Mouse (Mus musculus) thymus, postnatal 14 days (tissue): ENCODE results near the gene Zfp846.

Experiments used
- DNase-seq: peaks from one replicate; pipeline ENCODE4 v3.0.0; 2021

Gene Zfp846

DNA sequence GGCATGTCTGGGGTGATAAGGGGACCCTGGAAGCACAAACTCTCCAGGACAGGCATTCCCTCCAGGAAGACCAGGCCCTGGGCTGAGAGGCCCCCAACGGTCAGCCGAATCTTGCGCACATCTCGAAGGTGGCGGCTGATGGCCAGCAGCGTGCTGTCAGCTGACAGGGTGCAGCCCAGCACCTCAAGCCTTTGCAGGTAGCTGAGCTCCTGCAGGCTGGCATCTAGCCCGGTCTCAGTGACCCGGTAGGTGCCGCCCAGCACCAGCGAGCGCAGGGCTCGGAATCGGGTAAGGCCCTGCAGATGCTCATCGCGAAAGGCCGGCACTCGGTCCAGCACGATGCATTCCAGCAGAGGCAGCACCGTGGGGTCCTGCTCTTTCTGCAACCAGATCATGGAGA, 57.5 kb downstream of the Zfp846 start:
- DNase-seq, result peak; percentile 41

DNA sequence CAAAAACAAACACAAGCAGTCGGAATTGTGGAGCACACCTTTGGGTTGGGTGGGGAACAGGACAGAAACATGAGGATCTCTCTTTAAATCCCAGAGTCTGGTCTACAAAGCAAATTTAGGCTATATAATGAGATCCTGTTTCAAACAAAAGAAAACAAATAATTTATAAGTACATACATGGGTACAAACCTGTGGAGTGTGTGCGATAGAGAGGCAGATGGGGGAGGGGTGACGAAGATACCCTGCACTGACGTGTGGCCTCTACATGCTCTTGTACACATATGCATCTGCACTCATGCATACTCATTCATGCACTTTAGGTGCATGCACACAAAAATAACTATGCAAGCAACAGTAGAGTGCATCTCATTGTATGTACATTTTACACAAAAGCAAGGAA, 58.4 kb downstream of the Zfp846 start:
- peak; percentile 68 for DNase-seq

DNA sequence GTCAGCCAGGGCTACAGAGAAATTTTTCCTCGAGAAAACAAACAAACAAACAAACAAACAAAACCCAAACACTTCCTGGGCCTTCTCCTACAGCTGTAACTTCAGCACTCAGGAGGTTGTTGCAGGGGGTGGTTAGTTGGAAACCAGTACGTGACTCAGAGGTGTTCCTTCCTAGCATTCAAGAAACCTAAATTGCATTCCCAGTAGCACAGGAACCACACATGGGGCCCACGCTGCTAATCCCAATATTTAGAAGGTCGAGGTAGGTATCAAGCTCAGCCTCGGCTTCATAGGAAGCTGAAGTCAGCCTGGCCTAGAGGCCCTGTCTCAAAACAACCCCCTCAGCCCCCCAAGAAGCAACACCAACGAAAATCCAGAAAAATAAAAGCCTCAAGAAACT, 60.4 kb downstream of the Zfp846 start:
- peak; percentile 40 for DNase-seq

DNA sequence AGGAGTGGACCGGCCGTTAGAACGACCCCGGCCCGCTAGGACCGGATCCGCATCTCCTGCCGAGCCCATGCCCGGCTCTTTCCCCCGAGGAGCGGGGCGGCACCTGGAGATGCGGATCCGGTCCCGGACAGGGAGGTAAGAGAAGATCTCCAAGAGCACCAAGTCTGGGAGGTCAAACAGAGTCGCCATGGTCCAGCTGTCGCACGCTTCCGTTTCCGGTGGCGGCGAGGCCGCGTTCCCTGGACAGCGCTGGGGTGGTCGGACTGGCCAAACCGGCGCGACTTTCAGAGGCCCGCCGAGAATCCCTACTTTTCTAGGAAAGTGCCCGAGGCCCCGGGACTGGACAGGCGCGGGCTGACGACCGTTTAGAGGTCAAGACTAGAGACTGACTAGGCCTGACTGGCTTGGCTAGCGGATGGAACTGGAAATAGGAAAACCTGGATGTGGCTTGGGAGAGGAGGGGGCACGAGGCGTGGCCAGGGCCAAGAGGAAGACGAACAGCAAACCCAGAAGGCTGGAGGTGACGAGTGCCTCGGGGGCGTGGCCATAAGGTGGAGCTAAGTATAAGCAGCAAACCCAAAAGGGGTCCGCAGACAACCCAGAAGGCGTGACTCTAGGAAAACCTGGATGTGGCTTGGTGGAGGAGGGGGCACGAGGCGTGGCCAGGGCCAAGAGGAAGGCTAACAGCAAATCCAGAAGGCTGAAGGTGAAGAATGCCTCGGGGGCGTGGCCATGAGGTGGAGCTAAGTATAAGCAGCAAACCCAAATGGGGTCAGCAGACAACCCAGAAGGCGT, 61.2 kb downstream of the Zfp846 start, which contains the start of gene Ubl5:
Gene Ubl5 (plus strand): TSS at position 778 of the 795 bp plus-strand sequence.
- peak; percentile 98 for DNase-seq

DNA sequence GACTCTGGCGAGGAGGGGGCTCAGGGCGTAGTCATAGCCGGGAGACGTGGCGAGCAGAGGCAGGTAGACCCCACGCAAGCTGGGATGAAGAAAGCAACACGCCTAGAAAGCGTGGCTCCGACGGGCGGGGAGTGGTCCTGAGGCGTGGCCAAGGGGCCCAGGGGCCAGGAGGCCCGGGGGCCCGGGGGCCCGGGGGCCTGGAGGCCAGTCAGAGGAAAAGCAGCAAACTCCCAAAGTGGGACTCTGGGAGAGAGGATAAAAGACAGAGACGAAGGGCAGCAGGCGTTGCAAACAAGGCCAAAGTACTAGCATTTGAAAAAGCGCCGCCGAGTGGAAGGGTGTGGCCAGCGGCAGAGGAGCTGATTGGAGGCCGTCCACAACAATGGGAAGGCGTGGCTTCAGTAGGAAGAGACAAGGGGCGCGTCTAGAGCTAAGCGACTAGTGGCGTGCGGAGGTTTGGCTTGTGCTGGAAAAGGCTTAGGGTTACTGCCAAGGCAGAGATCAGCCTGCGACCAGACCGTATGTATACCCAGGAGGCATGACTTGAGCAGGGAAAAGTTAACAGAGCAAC, 61.9 kb downstream of the Zfp846 start:
- peak; percentile 94 for DNase-seq

DNA sequence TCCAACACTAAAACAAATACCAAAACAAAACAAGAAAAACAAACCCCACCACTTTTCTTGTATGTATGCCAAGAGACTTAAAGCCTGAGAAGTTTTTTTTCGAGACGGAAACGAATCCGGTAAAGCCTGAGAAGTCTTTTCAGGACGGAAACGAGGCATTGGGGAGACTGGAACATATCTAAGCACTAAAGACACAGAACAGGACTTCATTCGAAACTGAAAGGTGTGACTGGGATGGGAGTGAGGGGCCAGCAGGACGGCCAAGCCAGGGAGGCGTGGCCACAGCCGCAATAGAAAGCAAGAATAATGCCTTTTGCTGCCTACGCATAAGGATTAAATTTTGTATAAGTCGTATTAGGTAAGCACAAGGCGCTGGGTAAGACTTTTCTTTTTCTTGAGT, 62.7 kb downstream of the Zfp846 start:
- no peak for DNase-seq

DNA sequence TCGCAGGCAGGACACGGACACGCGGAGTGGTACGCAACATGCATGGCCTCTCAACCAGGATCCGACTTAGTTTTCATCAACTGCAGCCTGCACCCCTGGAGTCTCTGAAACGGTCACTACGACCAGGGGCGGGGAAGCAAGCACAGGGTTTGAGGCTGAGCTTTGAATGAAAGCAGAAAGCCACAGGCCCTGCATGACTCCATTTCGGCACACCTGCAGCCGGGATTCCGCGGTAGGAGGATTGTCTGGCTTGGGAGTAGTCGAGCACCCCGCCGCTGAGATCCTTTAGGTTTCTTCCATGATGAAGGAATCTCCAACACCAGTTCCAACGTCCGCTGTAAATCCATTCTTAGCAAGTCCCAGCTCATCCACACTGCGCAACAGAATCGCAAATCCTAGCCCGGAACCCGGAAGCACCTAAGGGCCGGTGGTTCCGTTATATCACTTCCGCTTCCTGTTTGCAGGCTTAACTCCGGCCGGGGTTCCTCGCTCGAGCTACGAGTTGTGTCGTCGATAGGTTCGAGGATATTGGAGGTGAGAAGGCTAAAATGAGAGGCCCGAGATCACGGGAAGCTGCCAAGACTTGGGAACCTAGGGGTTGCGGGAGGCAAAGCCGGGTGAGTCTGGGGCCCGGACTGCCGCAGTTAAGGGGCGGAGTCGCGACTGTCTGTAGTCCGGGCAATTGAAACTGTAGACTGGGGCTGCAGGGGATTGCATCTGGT, 63.4 kb downstream of the Zfp846 start, which contains the start of gene Fbxl12:
Gene Fbxl12 (minus strand): TSS at position 408 of the 722 bp plus-strand sequence.
- DNase-seq, result peak; percentile 75

DNA sequence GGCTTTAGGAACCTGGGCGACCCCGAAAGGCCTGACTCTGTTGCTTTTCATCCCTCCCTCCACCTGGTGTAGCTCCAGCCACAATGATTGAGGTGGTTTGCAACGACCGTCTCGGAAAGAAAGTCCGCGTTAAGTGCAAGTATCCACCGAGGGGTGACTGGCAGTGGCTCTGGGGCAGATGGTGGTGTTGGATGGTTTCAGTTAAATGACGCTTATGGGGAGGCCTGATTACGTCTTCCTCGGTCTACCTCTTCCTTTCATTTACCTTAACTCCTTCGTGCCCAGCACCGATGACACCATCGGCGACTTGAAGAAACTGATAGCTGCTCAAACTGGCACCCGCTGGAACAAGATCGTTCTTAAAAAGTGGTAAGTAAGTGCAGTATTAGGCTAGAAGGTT, 64.0 kb downstream of the Zfp846 start:
- DNase-seq, result no peak

DNA sequence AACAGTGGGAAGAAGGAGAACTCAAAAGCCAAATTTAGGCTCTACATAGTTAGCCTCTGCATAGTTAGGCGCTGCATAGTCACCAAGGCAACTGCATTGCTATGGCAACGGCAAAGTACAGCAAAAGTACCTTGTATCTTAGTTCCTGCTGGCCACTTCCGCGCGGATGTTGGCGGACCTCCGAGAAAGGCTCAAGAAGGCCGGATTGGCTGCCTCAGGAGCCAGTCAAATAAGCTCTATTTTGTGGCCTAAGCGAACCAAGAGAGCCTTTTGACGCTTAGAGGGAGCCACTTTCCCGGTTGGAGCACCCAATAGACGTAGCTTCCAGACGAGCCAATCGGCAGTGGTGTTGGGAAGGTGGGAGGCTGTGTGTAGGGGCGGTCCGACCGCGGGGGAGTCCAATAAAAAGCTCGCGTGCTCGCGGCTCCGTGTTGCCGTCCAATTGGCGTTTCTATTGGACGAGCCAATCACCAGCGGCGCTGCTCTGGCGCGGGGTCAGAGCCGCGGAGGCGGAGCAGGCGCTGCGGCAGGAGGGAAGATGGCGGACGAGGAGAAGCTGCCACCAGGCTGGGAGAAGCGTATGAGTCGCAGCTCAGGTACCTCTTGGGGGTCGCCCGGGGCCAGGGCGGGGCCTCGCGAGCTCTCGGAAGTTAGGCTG, 70.6 kb downstream of the Zfp846 start, which contains the start of gene Pin1:
Gene Pin1 (plus strand): TSS at position 494 of the 658 bp plus-strand sequence.
- peak; percentile 97 for DNase-seq

DNA sequence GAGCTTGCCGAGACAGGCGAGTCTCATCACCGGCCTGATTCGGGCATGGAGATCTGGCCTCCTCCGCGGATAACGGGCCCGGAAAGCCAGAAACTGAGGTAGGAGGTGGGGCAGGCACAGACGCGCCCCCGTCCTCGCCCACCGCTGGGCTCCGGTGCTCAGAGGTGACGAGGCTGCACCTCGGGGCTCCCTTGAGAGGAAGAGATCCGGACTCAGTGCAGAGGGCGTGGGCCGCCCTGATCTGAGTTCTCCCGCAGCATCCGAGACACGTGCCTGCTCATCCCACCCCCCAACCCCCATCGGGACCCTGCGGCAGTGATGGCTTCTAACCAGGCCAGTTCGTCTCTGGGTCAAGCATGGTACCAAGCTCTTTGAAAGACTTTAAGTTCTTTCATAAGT, 71.2 kb downstream of the Zfp846 start:
- DNase-seq, result no peak

DNA sequence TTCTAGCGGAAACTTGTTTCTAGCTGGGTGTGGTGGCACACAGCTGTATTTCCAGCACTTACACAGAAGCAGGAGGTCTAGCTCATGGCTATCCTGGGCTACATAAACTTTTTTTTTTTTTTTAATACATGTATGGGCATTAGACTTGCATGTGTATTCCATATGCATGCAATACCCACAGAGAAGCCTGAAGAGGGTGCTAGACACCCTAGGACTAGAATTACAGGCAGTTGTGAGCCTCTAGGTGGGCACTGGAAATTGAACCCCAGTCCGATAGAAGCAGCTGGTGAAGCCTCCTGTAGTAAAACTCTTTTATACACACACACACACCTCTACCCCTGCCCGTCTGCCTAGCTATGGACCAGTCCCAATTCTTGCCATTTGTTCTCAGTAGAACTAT, 72.8 kb downstream of the Zfp846 start:
- no peak for DNase-seq
